Mouse (Mus musculus): Measurements from ENCODE around the gene Aff3. TPM values are rescaled to one million over a fixed set of nuclear protein-coding genes. Genes with fewer than 3 reads are reported as not detected.

The Aff3 gene
- total and polyA plus RNA-seq, 2 experiments from 2014 or later: 23.1 to 55.6 TPM

GRCm38 (mm10) chr1:38639669-38640068, 25.1 kb downstream of the Aff3 start:
- TF ChIP-seq CTCF (IDR thresholded peaks at IDR 0.05; ENCODE audit: low read depth): peak; percentile 35
- Histone ChIP-seq H3K4me1 (ENCODE audit: insufficient read depth, low read length) (no peaks in the 10 kb centered on the region), H3K36me3 (ENCODE audit: insufficient read depth, low read length) (no peaks in the 10 kb centered on the region), H3K4me3 (ENCODE audit: low read length) (no peak overlapping the region), H3K9me3 (ENCODE audit: low read length) (no peaks in the 10 kb centered on the region), H3K4me2 (ENCODE audit: low read depth, low read length) (no peak overlapping the region), H3K27me3 (ENCODE audit: insufficient read depth, low read length) (no peaks in the 10 kb centered on the region), H3K27ac (no peak overlapping the region), H3K9ac (replicated peaks; ENCODE audit: low read length) (no peak overlapping the region)
- no peak for DNase-seq (ENCODE audit: low spot score)
- no peak for ATAC-seq
- WGBS: 68% methylated on average over 5 of the region's 5 CpGs

GRCm38 (mm10) chr1:38635596-38635995, 29.2 kb downstream of the Aff3 start:
- Histone ChIP-seq H3K4me2 (ENCODE audit: low read depth, low read length) (no peak overlapping the region), H3K4me1 (ENCODE audit: insufficient read depth, low read length) (no peaks in the 10 kb centered on the region), H3K27me3 (ENCODE audit: insufficient read depth, low read length) (no peaks in the 10 kb centered on the region), H3K9me3 (ENCODE audit: low read length) (no peaks in the 10 kb centered on the region), H3K4me3 (ENCODE audit: low read length) (no peak overlapping the region), H3K9ac (replicated peaks; ENCODE audit: low read length) (no peak overlapping the region), H3K36me3 (ENCODE audit: insufficient read depth, low read length) (no peaks in the 10 kb centered on the region), H3K27ac (no peak overlapping the region)
- TF ChIP-seq CTCF (IDR thresholded peaks at IDR 0.05; ENCODE audit: low read depth): no peak
- ATAC-seq (no peak), DNase-seq (ENCODE audit: low spot score) (no peak)
- 56% methylated on average over 7 of the region's 7 CpGs for WGBS

- whole genome bisulfite sequencing: 89% methylated on average over 7 of the region's 7 CpGs
- H3K4me1 ChIP-seq (ENCODE audit: insufficient read depth, low read length): peaks cover under 1% of the 10 kb centered on the region; the same call in 1 of the 2 replicates
- DNase-seq (ENCODE audit: low spot score): no peak
- no peak overlapping the region for H3K4me2 ChIP-seq (ENCODE audit: low read depth, low read length)
- no peak overlapping the region for H3K4me3 ChIP-seq (ENCODE audit: low read length)
- no peak overlapping the region for H3K27ac ChIP-seq
- no peak for ATAC-seq
- H3K9ac ChIP-seq (replicated peaks; ENCODE audit: low read length): no peak overlapping the region
- H3K27me3 ChIP-seq (ENCODE audit: insufficient read depth, low read length): no peaks in the 10 kb centered on the region
- no peaks in the 10 kb centered on the region for H3K9me3 ChIP-seq (ENCODE audit: low read length)
- no peak for TF ChIP-seq CTCF (IDR thresholded peaks at IDR 0.05; ENCODE audit: low read depth)
- no peaks in the 10 kb centered on the region for H3K36me3 ChIP-seq (ENCODE audit: insufficient read depth, low read length)
Measured at GRCm38 (mm10) chr1:38634081-38634480, 30.7 kb downstream of the Aff3 start.

- Histone ChIP-seq H3K36me3 (ENCODE audit: insufficient read depth, low read length) (no peaks in the 10 kb centered on the region), H3K9ac (replicated peaks; ENCODE audit: low read length) (no peak overlapping the region), H3K27me3 (ENCODE audit: insufficient read depth, low read length) (no peaks in the 10 kb centered on the region), H3K4me3 (ENCODE audit: low read length) (no peak overlapping the region), H3K27ac (no peak overlapping the region), H3K9me3 (ENCODE audit: low read length) (no peaks in the 10 kb centered on the region), H3K4me1 (ENCODE audit: insufficient read depth, low read length) (peaks cover 9% of the 10 kb centered on the region; the same call in 1 of the 2 replicates), H3K4me2 (ENCODE audit: low read depth, low read length) (no peak overlapping the region)
- TF ChIP-seq CTCF (IDR thresholded peaks at IDR 0.05; ENCODE audit: low read depth): no peak
- no peak for DNase-seq (ENCODE audit: low spot score)
- ATAC-seq: no peak
- 70% methylated on average over 16 of the region's 16 CpGs for WGBS
Measured at GRCm38 (mm10) chr1:38632461-38633180, 32.1 kb downstream of the Aff3 start.

- Histone ChIP-seq H3K9ac (replicated peaks; ENCODE audit: low read length) (no peak overlapping the region), H3K9me3 (ENCODE audit: low read length) (no peaks in the 10 kb centered on the region), H3K36me3 (ENCODE audit: insufficient read depth, low read length) (no peaks in the 10 kb centered on the region), H3K4me2 (ENCODE audit: low read depth, low read length) (no peak overlapping the region), H3K4me1 (ENCODE audit: insufficient read depth, low read length) (peaks cover 9% of the 10 kb centered on the region; the same call in 1 of the 2 replicates), H3K27me3 (ENCODE audit: insufficient read depth, low read length) (no peaks in the 10 kb centered on the region), H3K27ac (no peak overlapping the region), H3K4me3 (ENCODE audit: low read length) (no peak overlapping the region)
- no peak for TF ChIP-seq CTCF (IDR thresholded peaks at IDR 0.05; ENCODE audit: low read depth)
- 31% methylated on average over 7 of the region's 7 CpGs for WGBS
- no peak for ATAC-seq
- peak; percentile 59 for DNase-seq (ENCODE audit: low spot score)
Measured at GRCm38 (mm10) chr1:38631501-38632279, 33.1 kb downstream of the Aff3 start.

GRCm38 (mm10) chr1:38628901-38629585, 35.7 kb downstream of the Aff3 start:
- H3K4me1 ChIP-seq (ENCODE audit: insufficient read depth, low read length): peaks cover 9% of the 10 kb centered on the region
- DNase-seq (ENCODE audit: low spot score): peak; percentile 30
- H3K4me2 ChIP-seq (ENCODE audit: low read depth, low read length): no peak overlapping the region; the same call in 1 of the 2 replicates
- no peaks in the 10 kb centered on the region for H3K27me3 ChIP-seq (ENCODE audit: insufficient read depth, low read length)
- H3K36me3 ChIP-seq (ENCODE audit: insufficient read depth, low read length): no peaks in the 10 kb centered on the region
- no peak for TF ChIP-seq CTCF (IDR thresholded peaks at IDR 0.05; ENCODE audit: low read depth)
- H3K27ac ChIP-seq: peak overlapping the region; percentile 91; the same call in 1 of the 2 replicates
- 30% methylated on average over 11 of the region's 11 CpGs for WGBS
- no peak overlapping the region for H3K9ac ChIP-seq (replicated peaks; ENCODE audit: low read length)
- H3K9me3 ChIP-seq (ENCODE audit: low read length): no peaks in the 10 kb centered on the region
- H3K4me3 ChIP-seq (ENCODE audit: low read length): no peak overlapping the region
- ATAC-seq: no peak

Measured in hindbrain, postnatal 0 days (tissue).